Mouse (Mus musculus): ENCODE results near the gene Hus1b. TPM values are rescaled to one million over a fixed set of nuclear protein-coding genes. Genes with fewer than 3 reads are reported as not detected.

Hus1b gene
- total and polyA plus RNA-seq, 2 experiments from 2014 or later, result 0.63 TPM; not detected in 1

GRCm38 (mm10) chr13:30929119-30929518 is 18.4 kb downstream of the Hus1b start:
- Histone ChIP-seq H3K27me3 (ENCODE audit: insufficient read depth, low read length) (no peaks in the 10 kb centered on the region), H3K9me3 (ENCODE audit: low read length) (no peaks in the 10 kb centered on the region), H3K4me2 (ENCODE audit: low read depth, low read length) (no peak overlapping the region), H3K36me3 (ENCODE audit: insufficient read depth, low read length) (no peaks in the 10 kb centered on the region; the same call in 1 of the 2 replicates), H3K4me1 (ENCODE audit: insufficient read depth, low read length) (no peaks in the 10 kb centered on the region), H3K27ac (no peak overlapping the region), H3K4me3 (ENCODE audit: low read length) (no peak overlapping the region), H3K9ac (replicated peaks; ENCODE audit: low read length) (no peak overlapping the region)
- no peak for TF ChIP-seq CTCF (IDR thresholded peaks at IDR 0.05; ENCODE audit: low read depth)
- whole genome bisulfite sequencing, result 93% methylated on average over 2 of the region's 2 CpGs
- ATAC-seq (no peak), DNase-seq (ENCODE audit: low spot score) (no peak)

GRCm38 (mm10) chr13:30924269-30924668 is 23.3 kb downstream of the Hus1b start:
- ATAC-seq (no peak), DNase-seq (ENCODE audit: low spot score) (no peak)
- Histone ChIP-seq H3K9ac (replicated peaks; ENCODE audit: low read length) (no peak overlapping the region), H3K9me3 (ENCODE audit: low read length) (no peaks in the 10 kb centered on the region), H3K4me2 (ENCODE audit: low read depth, low read length) (no peak overlapping the region), H3K27ac (no peak overlapping the region), H3K4me1 (ENCODE audit: insufficient read depth, low read length) (no peaks in the 10 kb centered on the region), H3K4me3 (ENCODE audit: low read length) (no peak overlapping the region), H3K27me3 (ENCODE audit: insufficient read depth, low read length) (no peaks in the 10 kb centered on the region), H3K36me3 (ENCODE audit: insufficient read depth, low read length) (no peaks in the 10 kb centered on the region)
- 87% methylated on average over 6 of the region's 6 CpGs for WGBS
- no peak for TF ChIP-seq CTCF (IDR thresholded peaks at IDR 0.05; ENCODE audit: low read depth)

GRCm38 (mm10) chr13:30921914-30922313 is 25.6 kb downstream of the Hus1b start:
- Histone ChIP-seq H3K9me3 (ENCODE audit: low read length) (no peaks in the 10 kb centered on the region), H3K4me2 (ENCODE audit: low read depth, low read length) (no peak overlapping the region), H3K4me3 (ENCODE audit: low read length) (no peak overlapping the region), H3K9ac (replicated peaks; ENCODE audit: low read length) (no peak overlapping the region), H3K27me3 (ENCODE audit: insufficient read depth, low read length) (no peaks in the 10 kb centered on the region), H3K27ac (no peak overlapping the region), H3K4me1 (ENCODE audit: insufficient read depth, low read length) (no peaks in the 10 kb centered on the region), H3K36me3 (ENCODE audit: insufficient read depth, low read length) (no peaks in the 10 kb centered on the region)
- TF ChIP-seq CTCF (IDR thresholded peaks at IDR 0.05; ENCODE audit: low read depth), result no peak
- 85% methylated on average over 4 of the region's 4 CpGs for WGBS
- ATAC-seq (no peak), DNase-seq (ENCODE audit: low spot score) (no peak)

GRCm38 (mm10) chr13:30913757-30914156 is 33.8 kb downstream of the Hus1b start:
- DNase-seq (ENCODE audit: low spot score), result no peak
- Histone ChIP-seq H3K4me1 (ENCODE audit: insufficient read depth, low read length) (no peaks in the 10 kb centered on the region), H3K9ac (replicated peaks; ENCODE audit: low read length) (no peak overlapping the region), H3K27me3 (ENCODE audit: insufficient read depth, low read length) (no peaks in the 10 kb centered on the region), H3K9me3 (ENCODE audit: low read length) (no peaks in the 10 kb centered on the region), H3K27ac (no peak overlapping the region), H3K36me3 (ENCODE audit: insufficient read depth, low read length) (no peaks in the 10 kb centered on the region), H3K4me2 (ENCODE audit: low read depth, low read length) (no peak overlapping the region), H3K4me3 (ENCODE audit: low read length) (no peak overlapping the region)
- TF ChIP-seq CTCF (IDR thresholded peaks at IDR 0.05; ENCODE audit: low read depth), result no peak
- ATAC-seq, result no peak

- Histone ChIP-seq H3K4me3 (ENCODE audit: low read length) (no peak overlapping the region), H3K27me3 (ENCODE audit: insufficient read depth, low read length) (no peaks in the 10 kb centered on the region), H3K9ac (replicated peaks; ENCODE audit: low read length) (no peak overlapping the region), H3K9me3 (ENCODE audit: low read length) (no peaks in the 10 kb centered on the region), H3K36me3 (ENCODE audit: insufficient read depth, low read length) (no peaks in the 10 kb centered on the region), H3K4me1 (ENCODE audit: insufficient read depth, low read length) (no peaks in the 10 kb centered on the region), H3K27ac (no peak overlapping the region), H3K4me2 (ENCODE audit: low read depth, low read length) (no peak overlapping the region)
- DNase-seq (ENCODE audit: low spot score) (peak; percentile 23), ATAC-seq (no peak)
- TF ChIP-seq CTCF (IDR thresholded peaks at IDR 0.05; ENCODE audit: low read depth), result no peak
- WGBS, result 29% methylated on average over 4 of the region's 4 CpGs
Observed at GRCm38 (mm10) chr13:30913028-30913427, 34.5 kb downstream of the Hus1b start.

- ATAC-seq (peak; percentile 38; the same call in 1 of the 2 replicates), DNase-seq (ENCODE audit: low spot score) (peak; percentile 15)
- no peaks in the 10 kb centered on the region for H3K9me3 ChIP-seq (ENCODE audit: low read length)
- H3K4me2 ChIP-seq (ENCODE audit: low read depth, low read length), result no peak overlapping the region
- peak overlapping the region; percentile 27; the same call in 1 of the 2 replicates for H3K27ac ChIP-seq
- WGBS, result 65% methylated on average over 5 of the region's 5 CpGs
- no peaks in the 10 kb centered on the region for H3K4me1 ChIP-seq (ENCODE audit: insufficient read depth, low read length)
- H3K36me3 ChIP-seq (ENCODE audit: insufficient read depth, low read length), result no peaks in the 10 kb centered on the region
- no peaks in the 10 kb centered on the region for H3K27me3 ChIP-seq (ENCODE audit: insufficient read depth, low read length)
- no peak for TF ChIP-seq CTCF (IDR thresholded peaks at IDR 0.05; ENCODE audit: low read depth)
- no peak overlapping the region for H3K4me3 ChIP-seq (ENCODE audit: low read length)
- no peak overlapping the region for H3K9ac ChIP-seq (replicated peaks; ENCODE audit: low read length)
Observed at GRCm38 (mm10) chr13:30911931-30912625, 35.5 kb downstream of the Hus1b start.

GRCm38 (mm10) chr13:30910889-30911288 is 36.7 kb downstream of the Hus1b start:
- Histone ChIP-seq H3K9ac (replicated peaks; ENCODE audit: low read length) (no peak overlapping the region), H3K9me3 (ENCODE audit: low read length) (no peaks in the 10 kb centered on the region), H3K36me3 (ENCODE audit: insufficient read depth, low read length) (no peaks in the 10 kb centered on the region), H3K27ac (no peak overlapping the region), H3K27me3 (ENCODE audit: insufficient read depth, low read length) (no peaks in the 10 kb centered on the region), H3K4me1 (ENCODE audit: insufficient read depth, low read length) (no peaks in the 10 kb centered on the region), H3K4me3 (ENCODE audit: low read length) (no peak overlapping the region), H3K4me2 (ENCODE audit: low read depth, low read length) (no peak overlapping the region)
- WGBS, result 76% methylated on average over 5 of the region's 5 CpGs
- no peak for ATAC-seq
- no peak for DNase-seq (ENCODE audit: low spot score)
- TF ChIP-seq CTCF (IDR thresholded peaks at IDR 0.05; ENCODE audit: low read depth), result no peak
